Mouse (Mus musculus) lung, embryonic 16.5 days (tissue): ENCODE results near the gene Pla2g1b. TPM values are rescaled to one million over a fixed set of nuclear protein-coding genes. Genes with fewer than 3 reads are reported as not detected.
"Not testable (repeated sequence)": the region's sequence is repeated elsewhere in the genome, so short reads cannot be mapped to it uniquely, and the experiment has no call there.

Experiments used
- ATAC-seq: fragments of 200-750 bp; cut with Nextera tagmentation; 2 replicates; pipeline ENCODE4 v1.8.0; 2017; ENCODE audit warnings: low read depth, mild to moderate bottlenecking, moderate library complexity
- H3K27ac ChIP-seq: fragments of 300-500 bp; sonication (generic); 2 replicates; pipeline ENCODE4 v1.5.1; 2014; ENCODE audit warnings: mild to moderate bottlenecking, control low read depth, low read length
- H3K27me3 ChIP-seq: fragments of 300-500 bp; sonication (generic); 2 replicates; pipeline ENCODE4 v1.6.1; 2014; ENCODE audit warnings: low read depth, low read length, mixed read lengths; ENCODE audit not compliant: control insufficient read depth, insufficient read depth
- H3K36me3 ChIP-seq: fragments of 300-500 bp; sonication (generic); 2 replicates; pipeline ENCODE4 v1.6.1; 2014; ENCODE audit warnings: low read length; ENCODE audit not compliant: control insufficient read depth, insufficient read depth
- H3K4me1 ChIP-seq: fragments of 300-500 bp; sonication (generic); replicated peaks from 2 replicates; pipeline ENCODE4 v1.6.1; 2014; ENCODE audit warnings: low read length, mixed read lengths; ENCODE audit not compliant: control insufficient read depth, insufficient read depth
- H3K4me2 ChIP-seq: fragments of 300-500 bp; sonication (generic); 2 replicates; pipeline ENCODE4 v1.6.1; 2014; ENCODE audit warnings: low read depth, low read length, control low read depth
- H3K4me3 ChIP-seq: fragments of 300-500 bp; sonication (generic); 2 replicates; pipeline ENCODE4 v1.5.1; 2014; ENCODE audit warnings: mild to moderate bottlenecking, low read length, control low read depth
- H3K9ac ChIP-seq: fragments of 300-500 bp; sonication (generic); 2 replicates; pipeline ENCODE4 v1.6.1; 2014; ENCODE audit warnings: low read length, control low read depth
- H3K9me3 ChIP-seq: fragments of 300-500 bp; sonication (generic); 2 replicates; pipeline ENCODE4 v1.6.1; 2016; ENCODE audit warnings: low read length; ENCODE audit not compliant: control insufficient read depth
- WGBS: fragments of 180-500 bp; shearing (Covaris S2); extraction: QIAGEN DNeasy Blood & Tissue Kit; methylation state at CpG from one replicate; pipeline ENCODE4 v1.1.7; 2014; 5-methylcytosine and 5-hydroxymethylcytosine counted together
- polyA plus RNA-seq: library from polyadenylated mRNA; unstranded; fragments of >200 nt; fragmentation: Nextera tagmentation; extraction: Ambion mirVana; gene quantifications from 2 replicates; pipeline ENCODE4 v1.2.1, GENCODE M21; 2015

Pla2g1b gene
- polyA plus RNA-seq, 1 experiment from 2014 or later = 9.8 TPM

DNA sequence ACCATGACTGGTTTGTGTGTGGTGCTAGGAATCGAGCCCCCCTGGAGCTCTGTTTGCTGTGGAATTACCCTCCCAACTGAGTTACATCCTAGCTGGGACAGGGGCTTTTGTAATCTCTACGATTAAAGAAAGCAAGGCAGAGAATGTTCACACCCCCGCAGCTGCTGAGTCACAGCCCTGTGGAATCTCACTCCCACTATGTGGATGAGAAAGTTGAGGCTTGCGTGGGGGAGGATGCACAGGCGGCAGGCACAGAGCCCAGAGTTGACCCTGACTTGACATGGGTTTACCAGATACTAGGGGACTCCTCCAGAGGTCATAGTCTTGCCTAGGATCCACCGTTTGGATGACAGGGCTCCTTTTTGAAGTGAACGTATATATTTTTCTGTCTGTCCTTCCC, 31.0 kb downstream of the Pla2g1b start:
- Histone ChIP-seq H3K27ac (no peak overlapping the region), H3K9ac (no peak overlapping the region), H3K4me2 (no peak overlapping the region), H3K36me3 (no peaks in the 10 kb centered on the region), H3K27me3 (no peaks in the 10 kb centered on the region), H3K9me3 (no peaks in the 10 kb centered on the region), H3K4me3 (no peak overlapping the region), H3K4me1 (peaks cover 16% of the 10 kb centered on the region)
- no peak for ATAC-seq
- WGBS = 65% methylated on average over 7 of the region's 7 CpGs

- ATAC-seq = no peak
- Histone ChIP-seq H3K36me3 (no peaks in the 10 kb centered on the region), H3K9ac (no peak overlapping the region), H3K27ac (no peak overlapping the region), H3K4me1 (peaks cover 9% of the 10 kb centered on the region), H3K4me2 (no peak overlapping the region), H3K9me3 (no peaks in the 10 kb centered on the region), H3K27me3 (no peaks in the 10 kb centered on the region), H3K4me3 (no peak overlapping the region)
- WGBS = 43% methylated on average over 9 of the region's 9 CpGs
Observed at GRCm38 (mm10) chr5:115498307-115499240, 32.5 kb downstream of the Pla2g1b start.

- Histone ChIP-seq H3K4me3 (no peak overlapping the region), H3K4me2 (no peak overlapping the region), H3K9ac (no peak overlapping the region), H3K4me1 (0 out of 2 replicates have a peak, but pooled peaks cover 2% of the 10 kb centered on the region), H3K36me3 (no peaks in the 10 kb centered on the region), H3K27me3 (no peaks in the 10 kb centered on the region), H3K9me3 (no peaks in the 10 kb centered on the region), H3K27ac (no peak overlapping the region)
- WGBS = 72% methylated on average over 12 of the region's 12 CpGs
- ATAC-seq = no peak
Observed at GRCm38 (mm10) chr5:115500383-115500935, 34.4 kb downstream of the Pla2g1b start.

DNA sequence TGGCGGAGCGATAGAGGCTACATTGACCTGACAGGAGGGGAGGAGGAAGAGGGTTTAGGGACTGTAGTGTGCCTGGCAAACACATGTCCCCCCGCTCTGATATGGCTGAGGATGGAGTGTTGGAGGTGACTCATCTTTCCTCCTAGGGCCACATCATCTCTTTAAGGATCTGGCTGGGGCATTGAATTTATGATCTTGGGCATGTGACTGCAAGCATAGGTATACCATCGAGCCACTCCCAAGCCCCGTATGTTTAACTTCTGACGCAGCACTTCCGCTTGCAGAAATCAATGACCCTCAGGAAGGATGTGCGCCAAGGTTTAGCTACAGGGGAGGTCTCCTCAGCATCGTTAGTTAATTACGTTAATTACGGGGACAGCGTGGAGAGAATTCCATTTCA, 37.0 kb downstream of the Pla2g1b start:
- peaks cover 12% of the 10 kb centered on the region for H3K4me1 ChIP-seq
- ATAC-seq = no peak
- WGBS = 53% methylated on average over 12 of the region's 12 CpGs

DNA sequence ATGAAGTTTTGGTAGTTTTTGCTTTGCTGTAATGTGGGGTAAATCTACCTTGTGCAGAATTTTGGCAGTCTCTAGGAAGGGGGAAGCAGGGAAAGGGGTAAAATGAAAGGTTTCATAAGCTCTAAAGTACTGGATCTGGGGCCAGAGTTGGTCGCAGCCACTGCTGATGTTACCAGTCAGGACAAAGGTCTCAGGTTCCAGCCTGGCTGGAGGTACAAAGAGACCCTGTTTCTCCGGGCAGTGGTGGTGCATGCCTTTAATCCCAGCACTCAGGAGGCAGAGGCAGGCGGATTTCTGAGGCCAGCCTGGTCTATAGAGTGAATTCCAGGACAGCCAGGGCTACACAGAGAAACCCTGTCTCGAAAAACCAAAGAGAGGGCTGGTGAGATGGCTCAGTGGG, 39.6 kb downstream of the Pla2g1b start:
- not testable (repeated sequence) for H3K9me3 ChIP-seq, H3K36me3 ChIP-seq, H3K27ac ChIP-seq, H3K27me3 ChIP-seq, H3K4me2 ChIP-seq, H3K9ac ChIP-seq, H3K4me3 ChIP-seq, ATAC-seq
- H3K4me1 ChIP-seq = peaks cover 32% of the 10 kb centered on the region
- WGBS = 70% methylated on average over 4 of the region's 4 CpGs

More for the DNA sequence above, 37.0 kb downstream of the Pla2g1b start:
- Histone ChIP-seq H3K9ac (no peak overlapping the region), H3K27me3 (no peaks in the 10 kb centered on the region), H3K4me3 (no peak overlapping the region), H3K9me3 (no peaks in the 10 kb centered on the region), H3K4me2 (no peak overlapping the region), H3K36me3 (no peaks in the 10 kb centered on the region), H3K27ac (no peak overlapping the region)

- Histone ChIP-seq H3K4me2 (peak within 1 kb of the TSS; percentile 93), H3K27ac (peak within 1 kb of the TSS; percentile 66), H3K9ac (peak within 1 kb of the TSS; percentile 96), H3K4me3 (peak within 1 kb of the TSS; percentile 94), H3K36me3 (no peaks in the 10 kb centered on the region), H3K9me3 (no peaks in the 10 kb centered on the region), H3K27me3 (no peaks in the 10 kb centered on the region), H3K4me1 (peaks cover 32% of the 10 kb centered on the region)
- ATAC-seq = peak; percentile 89
- under 1% methylated on average over 49 of the region's 74 CpGs for WGBS
Observed at GRCm38 (mm10) chr5:115506454-115507201, 40.6 kb downstream of the Pla2g1b start, which contains the start of gene Pxn. Gene Pxn, plus strand, starts transcription at chr5:115506676.

- Histone ChIP-seq H3K4me1 (peaks cover 32% of the 10 kb centered on the region), H3K4me2 (peak overlapping the region; percentile 93), H3K9me3 (no peaks in the 10 kb centered on the region), H3K27me3 (no peaks in the 10 kb centered on the region), H3K36me3 (no peaks in the 10 kb centered on the region), H3K9ac (peak overlapping the region; percentile 96), H3K4me3 (peak overlapping the region; percentile 94), H3K27ac (peak overlapping the region; percentile 43)
- ATAC-seq = no peak
- 8% methylated on average over 12 of the region's 12 CpGs for WGBS
Observed at GRCm38 (mm10) chr5:115507267-115507980, 41.4 kb downstream of the Pla2g1b start.

GRCm38 (mm10) chr5:115507981-115508858, 42.2 kb downstream of the Pla2g1b start:
- Histone ChIP-seq H3K9ac (peak overlapping the region; percentile 96), H3K4me1 (peaks cover 32% of the 10 kb centered on the region), H3K36me3 (no peaks in the 10 kb centered on the region), H3K27me3 (no peaks in the 10 kb centered on the region), H3K27ac (peak overlapping the region; percentile 79), H3K9me3 (no peaks in the 10 kb centered on the region), H3K4me3 (peak overlapping the region; percentile 94), H3K4me2 (peak overlapping the region; percentile 93)
- 23% methylated on average over 18 of the region's 18 CpGs for WGBS
- no peak for ATAC-seq
